In the genomic region with DNA sequence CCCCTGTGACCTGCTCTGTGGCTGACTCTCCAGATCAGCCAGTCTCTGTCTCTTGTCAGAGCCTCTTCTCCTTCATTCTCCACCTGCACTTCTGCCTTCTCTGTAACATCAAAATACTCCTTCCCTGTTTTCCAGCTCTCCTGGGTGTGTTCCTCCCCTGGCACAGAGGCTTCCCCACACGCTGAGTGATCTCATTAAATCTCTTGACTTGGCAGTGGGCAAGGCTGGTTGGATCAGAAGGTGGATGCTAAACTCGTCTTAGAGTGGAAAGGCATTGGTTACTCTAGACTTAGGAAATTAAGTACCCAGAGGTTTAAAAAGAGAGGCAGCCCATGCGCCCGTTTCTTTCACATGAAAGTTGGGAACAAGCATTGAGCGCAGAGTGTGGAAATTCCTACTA, we compare ENCODE assay signal across 7 mouse cellular contexts.
"Had no signal": no experiment of that assay in that cellular context is flagged by ENCODE, and none has a peak within 500 bp of the region (broad histone marks: within the 10 kb centered on the region; RNA-seq: fewer than 3 reads in every experiment).

No protein-coding gene starts in this region.

- DNase-seq: lung, adult 2 months; lung, postnatal 14 days; lung, postnatal 36 days; right cerebral cortex, postnatal 14 days; thymus, adult 2 months; thymus, postnatal 25 days; thymus, postnatal 4 days had no signal
